15 mouse cellular contexts compared by ENCODE assay signal in the genomic region with DNA sequence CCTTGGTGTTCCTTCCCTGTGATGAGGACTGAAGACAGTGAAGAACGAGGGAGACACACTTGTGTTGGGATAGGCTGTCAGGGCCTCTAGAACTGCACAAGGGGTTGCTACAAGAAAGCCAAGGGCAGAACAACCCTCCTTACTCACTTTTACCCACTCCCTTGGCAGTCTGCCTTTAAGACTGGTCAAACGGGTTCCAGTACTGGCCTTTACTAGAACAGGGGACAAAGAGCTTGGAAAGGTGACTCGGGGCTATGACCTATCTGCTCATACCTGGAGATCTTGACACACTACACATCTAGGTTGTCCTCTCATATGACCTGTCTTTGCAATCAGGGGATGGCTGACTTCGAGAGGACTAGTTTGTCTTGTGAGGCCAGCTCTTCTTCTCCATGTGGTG. TPM values are rescaled to one million over a fixed set of nuclear protein-coding genes. Genes with fewer than 3 reads are reported as not detected.
DNase-seq lines count a peak whose midpoint lies in the region; ATAC-seq and TF ChIP-seq lines count a peak whose summit lies in the region.
"Had no signal": no experiment of that assay in that cellular context is flagged by ENCODE, and none has a peak within 500 bp of the region (broad histone marks: within the 10 kb centered on the region; RNA-seq: fewer than 3 reads in every experiment).

No protein-coding gene starts in this region.

- H3K36me3 ChIP-seq in midbrain, embryonic 11.5 days (ENCODE audit: control insufficient read depth, insufficient read depth, low read length), result no peaks in the 10 kb centered on the region
- no peaks in the 10 kb centered on the region for H3K36me3 ChIP-seq in midbrain, embryonic 16.5 days (ENCODE audit: control insufficient read depth, insufficient read depth, low read length)
- no peaks in the 10 kb centered on the region for H3K36me3 ChIP-seq in lung, postnatal 0 days (ENCODE audit: insufficient read depth, low read length)
- H3K36me3 ChIP-seq in forebrain, embryonic 14.5 days (ENCODE audit: control insufficient read depth, insufficient read depth, low read length), result no peaks in the 10 kb centered on the region
- H3K36me3 ChIP-seq: embryonic facial prominence, embryonic 13.5 days; forebrain, embryonic 15.5 days; limb, embryonic 15.5 days had no signal

- no peak overlapping the region for H3K27ac ChIP-seq in midbrain, embryonic 11.5 days (ENCODE audit: low read depth, low read length)
- H3K27ac ChIP-seq in midbrain, embryonic 16.5 days (ENCODE audit: low read length), result no peak overlapping the region
- peak overlapping the region; percentile 69 for H3K27ac ChIP-seq in lung, postnatal 0 days (ENCODE audit: low read length)
- H3K27ac ChIP-seq in forebrain, embryonic 14.5 days (ENCODE audit: low read depth, low read length), result no peak overlapping the region
- H3K27ac ChIP-seq: embryonic facial prominence, embryonic 13.5 days; forebrain, embryonic 15.5 days; limb, embryonic 15.5 days had no signal

- ATAC-seq in midbrain, embryonic 11.5 days (ENCODE audit: low FRiP score), result no peak
- no peak for ATAC-seq in midbrain, embryonic 16.5 days
- peak; percentile 56 for ATAC-seq in lung, postnatal 0 days
- no peak for ATAC-seq in forebrain, embryonic 14.5 days
- ATAC-seq: forebrain, embryonic 15.5 days; liver, postnatal 0 days; Patski had no signal

- H3K9ac ChIP-seq in midbrain, embryonic 11.5 days (ENCODE audit: low read length), result no peak overlapping the region
- H3K9ac ChIP-seq in midbrain, embryonic 16.5 days (ENCODE audit: low read depth, low read length), result no peak overlapping the region
- H3K9ac ChIP-seq in lung, postnatal 0 days (replicated peaks; ENCODE audit: low read depth), result no peak overlapping the region
- H3K9ac ChIP-seq in forebrain, embryonic 14.5 days (ENCODE audit: low read length), result no peak overlapping the region
- H3K9ac ChIP-seq: forebrain, embryonic 15.5 days; limb, embryonic 15.5 days; liver, postnatal 0 days had no signal

- peaks cover 14% of the 10 kb centered on the region for H3K4me1 ChIP-seq in midbrain, embryonic 11.5 days (ENCODE audit: control insufficient read depth, insufficient read depth, low read length)
- H3K4me1 ChIP-seq in midbrain, embryonic 16.5 days (ENCODE audit: control insufficient read depth, insufficient read depth, low read length), result peaks cover 11% of the 10 kb centered on the region; the same call in 1 of the 2 replicates
- H3K4me1 ChIP-seq in lung, postnatal 0 days (ENCODE audit: insufficient read depth, low read depth, low read length), result peaks cover 11% of the 10 kb centered on the region
- H3K4me1 ChIP-seq in forebrain, embryonic 14.5 days (ENCODE audit: control insufficient read depth, insufficient read depth, low read length), result peaks cover 13% of the 10 kb centered on the region

- no peak overlapping the region for H3K4me3 ChIP-seq in midbrain, embryonic 11.5 days (ENCODE audit: low read depth, low read length)
- no peak overlapping the region for H3K4me3 ChIP-seq in midbrain, embryonic 16.5 days (ENCODE audit: low read depth, low read length)
- no peak overlapping the region for H3K4me3 ChIP-seq in lung, postnatal 0 days (ENCODE audit: low read depth, low read length)
- H3K4me3 ChIP-seq in forebrain, embryonic 14.5 days (ENCODE audit: low read depth, low read length), result no peak overlapping the region
- H3K4me3 ChIP-seq: embryonic facial prominence, embryonic 13.5 days; forebrain, embryonic 15.5 days; limb, embryonic 15.5 days had no signal

- H3K27me3 ChIP-seq in midbrain, embryonic 11.5 days (ENCODE audit: control insufficient read depth, insufficient read depth, low read length), result peaks cover 6% of the 10 kb centered on the region
- peaks cover 7% of the 10 kb centered on the region; the same call in 1 of the 2 replicates for H3K27me3 ChIP-seq in midbrain, embryonic 16.5 days (ENCODE audit: control insufficient read depth, insufficient read depth, low read depth, low read length)
- peaks cover 8% of the 10 kb centered on the region; the same call in 1 of the 2 replicates for H3K27me3 ChIP-seq in lung, postnatal 0 days (replicated peaks; ENCODE audit: insufficient read depth, low read length)
- H3K27me3 ChIP-seq in forebrain, embryonic 14.5 days (replicated peaks; ENCODE audit: control insufficient read depth, insufficient read depth, low read length), result no peaks in the 10 kb centered on the region

- no peaks in the 10 kb centered on the region for H3K9me3 ChIP-seq in midbrain, embryonic 11.5 days (ENCODE audit: control insufficient read depth, low read length)
- H3K9me3 ChIP-seq in midbrain, embryonic 16.5 days (replicated peaks; ENCODE audit: control insufficient read depth, low read length, poor library complexity, severe bottlenecking), result no peaks in the 10 kb centered on the region
- H3K9me3 ChIP-seq in lung, postnatal 0 days (ENCODE audit: low read length), result no peaks in the 10 kb centered on the region
- no peaks in the 10 kb centered on the region for H3K9me3 ChIP-seq in forebrain, embryonic 14.5 days (replicated peaks; ENCODE audit: control insufficient read depth, low read length)
- H3K9me3 ChIP-seq: embryonic facial prominence, embryonic 13.5 days; forebrain, embryonic 15.5 days; limb, embryonic 15.5 days had no signal

- TF ChIP-seq EP300 in lung, postnatal 0 days (IDR thresholded peaks at IDR 0.05), result peak; percentile 25; the same call in 1 of the 2 replicates

- DNase-seq in midbrain, embryonic 11.5 days (ENCODE audit: low spot score, missing footprints), result peak; percentile 66
- DNase-seq in kidney, adult 9 months, result peak; percentile 78
- DNase-seq in lung, postnatal 0 days (ENCODE audit: low spot score), result peak; percentile 81
- peak; percentile 79 to 81 for DNase-seq in urinary bladder, postnatal 36 days (ENCODE audit: low spot score in 2 of 2)
- DNase-seq in cerebellum, postnatal 14 days, result no peak
- DNase-seq in forebrain, embryonic 14.5 days (ENCODE audit: low spot score), result no peak
- DNase-seq: cerebellum, adult 11 months; liver, postnatal 0 days had no signal

- no peak for TF ChIP-seq CTCF in lung, postnatal 0 days (IDR thresholded peaks at IDR 0.05)

- WGBS in midbrain, embryonic 11.5 days, result 70% methylated on average over 4 of the region's 4 CpGs
- 73% methylated on average over 4 of the region's 4 CpGs for WGBS in midbrain, embryonic 16.5 days
- WGBS in lung, postnatal 0 days, result 30% methylated on average over 4 of the region's 4 CpGs
- 64% methylated on average over 4 of the region's 4 CpGs for WGBS in forebrain, embryonic 14.5 days

- H3K4me2 ChIP-seq in midbrain, embryonic 11.5 days, result no peak overlapping the region
- H3K4me2 ChIP-seq in midbrain, embryonic 16.5 days (ENCODE audit: low read length), result no peak overlapping the region
- no peak overlapping the region for H3K4me2 ChIP-seq in lung, postnatal 0 days (replicated peaks; ENCODE audit: low read depth, low read length)
- no peak overlapping the region for H3K4me2 ChIP-seq in forebrain, embryonic 14.5 days (ENCODE audit: low read length)
- H3K4me2 ChIP-seq: embryonic facial prominence, embryonic 13.5 days; forebrain, embryonic 15.5 days; limb, embryonic 15.5 days had no signal

RNA-seq across cellular contexts. Expression of a gene that starts 0.9 kb away (rescaled TPM):
- not detected in 2 replicates for polyA plus RNA-seq in midbrain, embryonic 11.5 days (2014; fragmentation: Nextera tagmentation; extraction: Ambion mirVana)
- not detected in 2 replicates for polyA plus RNA-seq in midbrain, embryonic 16.5 days (2015; fragmentation: Nextera tagmentation; extraction: Ambion mirVana)
- polyA plus RNA-seq in lung, postnatal 0 days (2015; fragmentation: Nextera tagmentation; extraction: Ambion mirVana), result 0.10 TPM in 1 of 2 replicates, not detected in the other
- polyA plus RNA-seq in forebrain, embryonic 14.5 days (2014; fragmentation: Nextera tagmentation; extraction: Ambion mirVana), result not detected in 2 replicates
- polyA plus RNA-seq: embryonic facial prominence, embryonic 13.5 days; forebrain, embryonic 15.5 days; heart, embryonic 14.5 days; liver, postnatal 0 days; neural tube, embryonic 14.5 days; Patski had no signal

RNA-seq across cellular contexts. Expression of a gene that starts 3.4 kb away (rescaled TPM):
- polyA plus RNA-seq in midbrain, embryonic 11.5 days (2014; fragmentation: Nextera tagmentation; extraction: Ambion mirVana), result not detected in 2 replicates
- not detected in 2 replicates for polyA plus RNA-seq in midbrain, embryonic 16.5 days (2015; fragmentation: Nextera tagmentation; extraction: Ambion mirVana)
- not detected in 2 replicates for polyA plus RNA-seq in lung, postnatal 0 days (2015; fragmentation: Nextera tagmentation; extraction: Ambion mirVana)
- polyA plus RNA-seq in forebrain, embryonic 14.5 days (2014; fragmentation: Nextera tagmentation; extraction: Ambion mirVana), result 0.10 TPM in 1 of 2 replicates, not detected in the other
- polyA plus RNA-seq: embryonic facial prominence, embryonic 13.5 days; forebrain, embryonic 15.5 days; heart, embryonic 14.5 days; limb, embryonic 15.5 days; liver, postnatal 0 days; neural tube, embryonic 14.5 days; Patski had no signal

RNA-seq across cellular contexts. Expression of a gene that starts 4.5 kb away (rescaled TPM):
- 24.4 and 26.9 TPM in 2 replicates for polyA plus RNA-seq in midbrain, embryonic 11.5 days (2014; fragmentation: Nextera tagmentation; extraction: Ambion mirVana)
- polyA plus RNA-seq in midbrain, embryonic 16.5 days (2015; fragmentation: Nextera tagmentation; extraction: Ambion mirVana), result 144 and 176 TPM in 2 replicates
- 3.4 TPM in 2 replicates for polyA plus RNA-seq in lung, postnatal 0 days (2015; fragmentation: Nextera tagmentation; extraction: Ambion mirVana)
- 67.4 and 98.5 TPM in 2 replicates for polyA plus RNA-seq in forebrain, embryonic 14.5 days (2014; fragmentation: Nextera tagmentation; extraction: Ambion mirVana)

RNA-seq across cellular contexts. Expression of a gene that starts 4.7 kb away (rescaled TPM):
- 0.32 TPM in 1 of 2 replicates, not detected in the other for polyA plus RNA-seq in midbrain, embryonic 11.5 days (2014; fragmentation: Nextera tagmentation; extraction: Ambion mirVana)
- 0.25 and 0.48 TPM in 2 replicates for polyA plus RNA-seq in midbrain, embryonic 16.5 days (2015; fragmentation: Nextera tagmentation; extraction: Ambion mirVana)
- 0.69 and 0.85 TPM in 2 replicates for polyA plus RNA-seq in lung, postnatal 0 days (2015; fragmentation: Nextera tagmentation; extraction: Ambion mirVana)
- polyA plus RNA-seq in forebrain, embryonic 14.5 days (2014; fragmentation: Nextera tagmentation; extraction: Ambion mirVana), result not detected in 2 replicates
- polyA plus RNA-seq: heart, embryonic 14.5 days; liver, postnatal 0 days; Patski had no signal

RNA-seq across cellular contexts. Expression of a gene that starts 9.1 kb away (rescaled TPM):
- 3.3 and 4.1 TPM in 2 replicates for polyA plus RNA-seq in midbrain, embryonic 11.5 days (2014; fragmentation: Nextera tagmentation; extraction: Ambion mirVana)
- 4.3 and 4.7 TPM in 2 replicates for polyA plus RNA-seq in midbrain, embryonic 16.5 days (2015; fragmentation: Nextera tagmentation; extraction: Ambion mirVana)
- 4.1 and 4.3 TPM in 2 replicates for polyA plus RNA-seq in lung, postnatal 0 days (2015; fragmentation: Nextera tagmentation; extraction: Ambion mirVana)
- 4.7 and 6.0 TPM in 2 replicates for polyA plus RNA-seq in forebrain, embryonic 14.5 days (2014; fragmentation: Nextera tagmentation; extraction: Ambion mirVana)

Comparison
In these comparisons a context has a peak if more than half of its experiments do, and no peak if none do; other contexts are left out.
1. DNase-seq: peak in midbrain, embryonic 11.5 days (single experiment), kidney, adult 9 months (single experiment), lung, postnatal 0 days (single experiment) and urinary bladder, postnatal 36 days (2 of 2); none in cerebellum, postnatal 14 days (0 of 2) and forebrain, embryonic 14.5 days (single experiment).